Mouse (Mus musculus): Measurements from ENCODE around the gene G6pc.
"Not testable (repeated sequence)": the region's sequence is repeated elsewhere in the genome, so short reads cannot be mapped to it uniquely, and the experiment has no call there.

The G6pc gene

GRCm38 (mm10) chr11:101367326-101367935, at the start of gene G6pc:
TSS of gene G6pc (plus strand) at chr11:101367561.
- DNase-seq (ENCODE audit: low read depth, low spot score): no peak

- DNase-seq (ENCODE audit: low read depth, low spot score): no peak
Observed at GRCm38 (mm10) chr11:101323609-101324008, 43.8 kb upstream of the G6pc start.

- DNase-seq (ENCODE audit: low read depth, low spot score): no peak
Observed at GRCm38 (mm10) chr11:101324763-101325162, 42.6 kb upstream of the G6pc start, which contains the start of gene Aoc2. TSS of gene Aoc2 (plus strand) at chr11:101325063.

- not testable (repeated sequence) for DNase-seq (ENCODE audit: low read depth, low spot score)
Observed at GRCm38 (mm10) chr11:101325201-101325600, 42.2 kb upstream of the G6pc start.

GRCm38 (mm10) chr11:101326147-101326546, 41.2 kb upstream of the G6pc start:
- no peak for DNase-seq (ENCODE audit: low read depth, low spot score)

GRCm38 (mm10) chr11:101327311-101327710, 40.0 kb upstream of the G6pc start:
- DNase-seq (ENCODE audit: low read depth, low spot score): no peak

GRCm38 (mm10) chr11:101328941-101329635, 38.3 kb upstream of the G6pc start:
- DNase-seq (ENCODE audit: low read depth, low spot score): no peak

- DNase-seq (ENCODE audit: low read depth, low spot score): peak; percentile 41
Observed at GRCm38 (mm10) chr11:101330371-101330924, 36.9 kb upstream of the G6pc start, which contains the start of gene Aoc3. TSS of gene Aoc3 (plus strand) at chr11:101330605.

- not testable (repeated sequence) for DNase-seq (ENCODE audit: low read depth, low spot score)
Observed at GRCm38 (mm10) chr11:101330961-101331360, 36.4 kb upstream of the G6pc start.

GRCm38 (mm10) chr11:101332537-101332936, 34.8 kb upstream of the G6pc start:
- no peak for DNase-seq (ENCODE audit: low read depth, low spot score)

GRCm38 (mm10) chr11:101334023-101334422, 33.3 kb upstream of the G6pc start:
- no peak for DNase-seq (ENCODE audit: low read depth, low spot score)

- DNase-seq (ENCODE audit: low read depth, low spot score): no peak
Observed at GRCm38 (mm10) chr11:101334516-101334915, 32.8 kb upstream of the G6pc start.

GRCm38 (mm10) chr11:101335685-101336084, 31.7 kb upstream of the G6pc start:
- DNase-seq (ENCODE audit: low read depth, low spot score): no peak

GRCm38 (mm10) chr11:101338123-101338760, 29.1 kb upstream of the G6pc start:
- no peak for DNase-seq (ENCODE audit: low read depth, low spot score)

GRCm38 (mm10) chr11:101347083-101347775, 20.1 kb upstream of the G6pc start:
- no peak for DNase-seq (ENCODE audit: low read depth, low spot score)

GRCm38 (mm10) chr11:101348774-101349173, 18.6 kb upstream of the G6pc start:
- no peak for DNase-seq (ENCODE audit: low read depth, low spot score)

GRCm38 (mm10) chr11:101349216-101349615, 18.1 kb upstream of the G6pc start:
- DNase-seq (ENCODE audit: low read depth, low spot score): no peak

- no peak for DNase-seq (ENCODE audit: low read depth, low spot score)
Observed at GRCm38 (mm10) chr11:101351100-101351720, 16.2 kb upstream of the G6pc start.

GRCm38 (mm10) chr11:101351721-101352111, 15.6 kb upstream of the G6pc start:
- no peak for DNase-seq (ENCODE audit: low read depth, low spot score)

- no peak for DNase-seq (ENCODE audit: low read depth, low spot score)
Observed at GRCm38 (mm10) chr11:101353436-101353835, 13.9 kb upstream of the G6pc start.

- no peak for DNase-seq (ENCODE audit: low read depth, low spot score)
Observed at GRCm38 (mm10) chr11:101354438-101355010, 12.8 kb upstream of the G6pc start.

Measured in skeletal muscle tissue, adult 2 months (tissue).